11 mouse cellular contexts compared by ENCODE assay signal in genomic region chr5:69601027-69601426, GRCm38 (mm10). TPM values are rescaled to one million over a fixed set of nuclear protein-coding genes. Genes with fewer than 3 reads are reported as not detected.
A peak's percentile ranks its signal among the peaks of the same experiment; 100 is the strongest.
DNase-seq lines count a peak whose midpoint lies in the region; ATAC-seq lines count a peak whose summit lies in the region.
"Had no signal": no experiment of that assay in that cellular context is flagged by ENCODE, and none has a peak within 500 bp of the region (broad histone marks: within the 10 kb centered on the region; RNA-seq: fewer than 3 reads in every experiment).

No protein-coding gene starts in this region.

- peak; percentile 69; the same call in 1 of the 2 replicates for ATAC-seq in kidney, embryonic 14.5 days (ENCODE audit: low FRiP score, low TSS enrichment)
- ATAC-seq in megakaryocyte progenitor cell, adult 5-6 weeks (replicated peaks; ENCODE audit: poor library complexity) = peak; percentile 82
- no peak for ATAC-seq in erythroid progenitor cell, adult 5-6 weeks (replicated peaks; ENCODE audit: low FRiP score, poor library complexity, severe bottlenecking)

- H3K4me3 ChIP-seq in kidney, embryonic 14.5 days (ENCODE audit: low read length) = no peak overlapping the region
- H3K4me3 ChIP-seq: myocyte had no signal

- no peak overlapping the region for H3K4me2 ChIP-seq in kidney, embryonic 14.5 days (replicated peaks; ENCODE audit: low read depth, low read length)

- H3K4me1 ChIP-seq in kidney, embryonic 14.5 days (ENCODE audit: control insufficient read depth, insufficient read depth, low read length) = no peaks in the 10 kb centered on the region

- H3K27ac ChIP-seq in kidney, embryonic 14.5 days (ENCODE audit: low read depth, low read length) = no peak overlapping the region

- H3K9me3 ChIP-seq in kidney, embryonic 14.5 days (ENCODE audit: control insufficient read depth, low read length) = no peaks in the 10 kb centered on the region

- no peaks in the 10 kb centered on the region for H3K27me3 ChIP-seq in kidney, embryonic 14.5 days (ENCODE audit: control insufficient read depth, insufficient read depth, low read length)

- no peaks in the 10 kb centered on the region for H3K36me3 ChIP-seq in kidney, embryonic 14.5 days (ENCODE audit: control insufficient read depth, insufficient read depth, low read length)

- H3K9ac ChIP-seq in kidney, embryonic 14.5 days (ENCODE audit: low read depth, low read length) = no peak overlapping the region

- DNase-seq in kidney, adult 8-10 months = no peak
- DNase-seq in ES-CJ7 (ENCODE audit: low read depth, low spot score) = peak; percentile 8
- peak; percentile 53 for DNase-seq in adipocyte (ENCODE audit: low spot score)
- DNase-seq in right cerebral cortex, postnatal 36 days (ENCODE audit: low spot score in 2 of 2) = no peak
- DNase-seq in thymus, postnatal 10 days (ENCODE audit: low spot score in 2 of 2) = no peak

RNA-seq across cellular contexts. Expression of gene Gnpda2, which starts 8.9 kb away (rescaled TPM):
- polyA plus RNA-seq in kidney, embryonic 14.5 days (2014; fragmentation: Nextera tagmentation; extraction: Ambion mirVana) = 40.5 and 53.8 TPM in 2 replicates
- total RNA-seq in megakaryocyte progenitor cell, adult 5-6 weeks (2015) = 20.6 and 23.2 TPM in 2 replicates
- 14.0 and 15.4 TPM in 2 replicates for total RNA-seq in megakaryocyte progenitor cell, adult 5-6 weeks (2017)
- 2.1 and 3.2 TPM in 2 replicates for total RNA-seq in erythroid progenitor cell, adult 5-6 weeks (2015; ENCODE audit: low replicate concordance)
- 0.68 and 5.9 TPM in 2 replicates for total RNA-seq in erythroid progenitor cell, adult 5-6 weeks (2017; ENCODE audit: low replicate concordance)

RNA-seq across cellular contexts. Expression of gene Guf1, which starts 44.3 kb away (rescaled TPM):
- 53.6 and 63.7 TPM in 2 replicates for polyA plus RNA-seq in kidney, embryonic 14.5 days (2014; fragmentation: Nextera tagmentation; extraction: Ambion mirVana)
- 34.2 and 36.7 TPM in 2 replicates for total RNA-seq in megakaryocyte progenitor cell, adult 5-6 weeks (2015)
- total RNA-seq in megakaryocyte progenitor cell, adult 5-6 weeks (2017) = 34.1 and 50.1 TPM in 2 replicates
- 2.9 and 4.3 TPM in 2 replicates for total RNA-seq in erythroid progenitor cell, adult 5-6 weeks (2015; ENCODE audit: low replicate concordance)
- total RNA-seq in erythroid progenitor cell, adult 5-6 weeks (2017; ENCODE audit: low replicate concordance) = 5.1 and 11.7 TPM in 2 replicates

RNA-seq across cellular contexts. Expression of gene Yipf7, which starts 58.6 kb away (rescaled TPM):
- polyA plus RNA-seq in kidney, embryonic 14.5 days (2014; fragmentation: Nextera tagmentation; extraction: Ambion mirVana) = 0.39 TPM in 1 of 2 replicates, not detected in the other
- not detected in 2 replicates for total RNA-seq in megakaryocyte progenitor cell, adult 5-6 weeks (2015)
- not detected in 2 replicates for total RNA-seq in megakaryocyte progenitor cell, adult 5-6 weeks (2017)
- not detected in 2 replicates for total RNA-seq in erythroid progenitor cell, adult 5-6 weeks (2015; ENCODE audit: low replicate concordance)
- not detected in 2 replicates for total RNA-seq in erythroid progenitor cell, adult 5-6 weeks (2017; ENCODE audit: low replicate concordance)
- total RNA-seq: left cerebral cortex, postnatal 10 days had no signal
- polyA plus RNA-seq: stomach, embryonic 14.5 days had no signal

Comparison
In these comparisons a context has a peak if more than half of its experiments do, and no peak if none do; other contexts are left out.
1. DNase-seq: peak in ES-CJ7 (single experiment) and adipocyte (single experiment); none in kidney, adult 8-10 months (0 of 2), right cerebral cortex, postnatal 36 days (0 of 2) and thymus, postnatal 10 days (0 of 2).